Mouse (Mus musculus): ENCODE data around the gene Pclo. TPM values are rescaled to one million over a fixed set of nuclear protein-coding genes. Genes with fewer than 3 reads are reported as not detected.

Pclo gene
- polyA plus RNA-seq, 1 experiment from 2014 or later = 1.7 TPM

DNA sequence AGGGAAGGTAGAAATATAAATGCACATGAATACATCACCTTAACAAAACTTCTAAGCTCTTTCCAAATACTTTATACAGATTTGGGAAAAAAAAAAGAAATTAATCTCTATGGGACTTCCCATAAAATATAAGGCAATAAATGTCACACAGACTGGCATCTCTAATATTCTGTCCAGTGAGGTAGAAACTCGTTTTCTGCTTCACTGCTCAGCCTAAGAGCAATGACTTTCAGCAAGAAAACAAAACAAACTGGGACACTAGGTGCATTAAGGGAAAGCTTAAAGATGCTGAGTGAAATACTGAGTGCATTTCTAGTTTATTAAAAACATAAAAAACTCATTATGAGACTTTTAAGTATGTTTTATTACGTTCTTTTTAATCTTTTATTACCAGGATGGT, 190.7 kb downstream of the Pclo start:
- H3K4me1 ChIP-seq (replicated peaks; ENCODE audit: control insufficient read depth, insufficient read depth, low read length) = no peaks in the 10 kb centered on the region
- H3K4me3 ChIP-seq (ENCODE audit: low read depth, low read length) = no peak overlapping the region
- ATAC-seq (replicated peaks; ENCODE audit: low FRiP score, low TSS enrichment, low read depth) (no peak), DNase-seq (ENCODE audit: low spot score) (no peak)
- H3K9ac ChIP-seq (ENCODE audit: low read length) = no peak overlapping the region
- 57% methylated on average over 2 of the region's 2 CpGs for WGBS
- H3K36me3 ChIP-seq (ENCODE audit: control insufficient read depth, insufficient read depth, low read length) = no peaks in the 10 kb centered on the region
- no peak overlapping the region for H3K4me2 ChIP-seq (ENCODE audit: low read length)
- H3K27me3 ChIP-seq (replicated peaks; ENCODE audit: control insufficient read depth, insufficient read depth, low read length) = no peaks in the 10 kb centered on the region
- H3K27ac ChIP-seq (ENCODE audit: low read depth) = no peak overlapping the region
- no peaks in the 10 kb centered on the region for H3K9me3 ChIP-seq (ENCODE audit: control insufficient read depth, low read length)

DNA sequence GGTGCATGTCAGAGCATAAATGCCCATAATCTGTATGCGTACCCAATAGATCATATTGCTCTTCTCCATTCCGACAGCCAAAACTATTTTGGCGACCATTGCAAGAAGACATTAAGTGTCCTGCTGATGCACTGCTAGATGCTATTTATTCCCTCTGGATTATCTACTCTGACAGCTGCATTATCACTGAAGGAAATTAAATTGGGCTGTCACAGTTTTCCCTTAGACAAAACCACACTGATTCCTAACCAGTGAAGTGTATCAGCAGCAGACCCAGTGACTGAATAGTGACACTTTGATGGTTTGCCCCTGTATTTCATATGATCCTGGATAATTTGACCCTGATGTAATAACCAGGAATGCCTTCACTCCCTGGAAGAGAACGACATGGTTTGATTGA, 192.6 kb downstream of the Pclo start:
- no peak for DNase-seq (ENCODE audit: low spot score)
- 84% methylated on average over 4 of the region's 4 CpGs for WGBS
- no peaks in the 10 kb centered on the region for H3K36me3 ChIP-seq (ENCODE audit: control insufficient read depth, insufficient read depth, low read length)
- H3K4me2 ChIP-seq (ENCODE audit: low read length) = no peak overlapping the region
- H3K27ac ChIP-seq (ENCODE audit: low read depth) = no peak overlapping the region
- no peaks in the 10 kb centered on the region for H3K27me3 ChIP-seq (replicated peaks; ENCODE audit: control insufficient read depth, insufficient read depth, low read length)
- H3K9me3 ChIP-seq (ENCODE audit: control insufficient read depth, low read length) = no peaks in the 10 kb centered on the region
- ATAC-seq (replicated peaks; ENCODE audit: low FRiP score, low TSS enrichment, low read depth) = no peak
- H3K4me1 ChIP-seq (replicated peaks; ENCODE audit: control insufficient read depth, insufficient read depth, low read length) = no peaks in the 10 kb centered on the region
- H3K9ac ChIP-seq (ENCODE audit: low read length) = no peak overlapping the region
- no peak overlapping the region for H3K4me3 ChIP-seq (ENCODE audit: low read depth, low read length)

- Histone ChIP-seq H3K36me3 (ENCODE audit: control insufficient read depth, insufficient read depth, low read length) (no peaks in the 10 kb centered on the region), H3K27me3 (replicated peaks; ENCODE audit: control insufficient read depth, insufficient read depth, low read length) (no peaks in the 10 kb centered on the region), H3K9me3 (ENCODE audit: control insufficient read depth, low read length) (no peaks in the 10 kb centered on the region), H3K4me3 (ENCODE audit: low read depth, low read length) (no peak overlapping the region), H3K4me2 (ENCODE audit: low read length) (no peak overlapping the region), H3K27ac (ENCODE audit: low read depth) (no peak overlapping the region), H3K4me1 (replicated peaks; ENCODE audit: control insufficient read depth, insufficient read depth, low read length) (no peaks in the 10 kb centered on the region), H3K9ac (ENCODE audit: low read length) (no peak overlapping the region)
- ATAC-seq (replicated peaks; ENCODE audit: low FRiP score, low TSS enrichment, low read depth) (no peak), DNase-seq (ENCODE audit: low spot score) (no peak)
- 77% methylated on average over 3 of the region's 3 CpGs for WGBS
These were observed 208.9 kb downstream of the Pclo start for GRCm38 (mm10) chr5:14723576-14723975.

- no peak overlapping the region for H3K9ac ChIP-seq (ENCODE audit: low read length)
- H3K27me3 ChIP-seq (replicated peaks; ENCODE audit: control insufficient read depth, insufficient read depth, low read length) = no peaks in the 10 kb centered on the region
- H3K4me1 ChIP-seq (replicated peaks; ENCODE audit: control insufficient read depth, insufficient read depth, low read length) = no peaks in the 10 kb centered on the region
- no peaks in the 10 kb centered on the region for H3K9me3 ChIP-seq (ENCODE audit: control insufficient read depth, low read length)
- DNase-seq (ENCODE audit: low spot score) (no peak), ATAC-seq (replicated peaks; ENCODE audit: low FRiP score, low TSS enrichment, low read depth) (no peak)
- H3K36me3 ChIP-seq (ENCODE audit: control insufficient read depth, insufficient read depth, low read length) = no peaks in the 10 kb centered on the region
- H3K4me2 ChIP-seq (ENCODE audit: low read length) = no peak overlapping the region
- no peak overlapping the region for H3K27ac ChIP-seq (ENCODE audit: low read depth)
- WGBS = 80% methylated on average over 3 of the region's 3 CpGs
- H3K4me3 ChIP-seq (ENCODE audit: low read depth, low read length) = no peak overlapping the region
These were observed 214.0 kb downstream of the Pclo start for GRCm38 (mm10) chr5:14728676-14729253.

DNA sequence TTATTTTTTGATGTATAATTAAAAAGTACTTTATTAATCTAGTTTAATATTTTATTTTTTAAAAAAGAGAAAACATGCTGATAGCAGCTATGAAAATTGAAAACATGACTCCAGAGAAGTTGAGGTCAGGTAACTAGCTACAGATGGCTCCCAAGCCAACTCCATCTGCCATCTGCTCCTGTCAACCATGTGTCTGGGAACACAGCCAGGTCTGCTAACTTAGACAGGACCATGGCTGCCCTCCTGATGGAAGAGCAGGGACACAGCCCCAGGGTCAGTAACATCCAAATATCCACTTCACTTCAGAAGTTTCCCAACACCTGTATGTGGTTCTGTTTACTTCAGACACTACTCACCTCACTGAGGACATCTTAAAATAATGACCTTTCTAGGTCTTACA, 236.2 kb downstream of the Pclo start:
- ATAC-seq (replicated peaks; ENCODE audit: low FRiP score, low TSS enrichment, low read depth) = no peak
- H3K36me3 ChIP-seq (ENCODE audit: control insufficient read depth, insufficient read depth, low read length) = no peaks in the 10 kb centered on the region
- H3K9me3 ChIP-seq (ENCODE audit: control insufficient read depth, low read length) = no peaks in the 10 kb centered on the region
- H3K27ac ChIP-seq (ENCODE audit: low read depth) = no peak overlapping the region
- no peak overlapping the region for H3K4me2 ChIP-seq (ENCODE audit: low read length)
- H3K4me3 ChIP-seq (ENCODE audit: low read depth, low read length) = no peak overlapping the region
- H3K9ac ChIP-seq (ENCODE audit: low read length) = no peak overlapping the region
- DNase-seq (ENCODE audit: low spot score) = no peak
- no peaks in the 10 kb centered on the region for H3K27me3 ChIP-seq (replicated peaks; ENCODE audit: control insufficient read depth, insufficient read depth, low read length)
- H3K4me1 ChIP-seq (replicated peaks; ENCODE audit: control insufficient read depth, insufficient read depth, low read length) = no peaks in the 10 kb centered on the region

GRCm38 (mm10) chr5:14766686-14767085, 252.0 kb downstream of the Pclo start:
- Histone ChIP-seq H3K4me3 (ENCODE audit: low read depth, low read length) (no peak overlapping the region), H3K36me3 (ENCODE audit: control insufficient read depth, insufficient read depth, low read length) (no peaks in the 10 kb centered on the region), H3K9ac (ENCODE audit: low read length) (no peak overlapping the region), H3K9me3 (ENCODE audit: control insufficient read depth, low read length) (no peaks in the 10 kb centered on the region), H3K4me1 (replicated peaks; ENCODE audit: control insufficient read depth, insufficient read depth, low read length) (no peaks in the 10 kb centered on the region), H3K27ac (ENCODE audit: low read depth) (no peak overlapping the region), H3K4me2 (ENCODE audit: low read length) (no peak overlapping the region), H3K27me3 (replicated peaks; ENCODE audit: control insufficient read depth, insufficient read depth, low read length) (no peaks in the 10 kb centered on the region)
- DNase-seq (ENCODE audit: low spot score) (no peak), ATAC-seq (replicated peaks; ENCODE audit: low FRiP score, low TSS enrichment, low read depth) (no peak)
- WGBS = 88% methylated on average over 11 of the region's 11 CpGs

GRCm38 (mm10) chr5:14782362-14783082, 267.8 kb downstream of the Pclo start:
- H3K4me3 ChIP-seq (ENCODE audit: low read depth, low read length) = no peak overlapping the region
- no peaks in the 10 kb centered on the region for H3K9me3 ChIP-seq (ENCODE audit: control insufficient read depth, low read length)
- ATAC-seq (replicated peaks; ENCODE audit: low FRiP score, low TSS enrichment, low read depth) = no peak
- H3K4me2 ChIP-seq (ENCODE audit: low read length) = no peak overlapping the region
- H3K4me1 ChIP-seq (replicated peaks; ENCODE audit: control insufficient read depth, insufficient read depth, low read length) = no peaks in the 10 kb centered on the region
- WGBS = 53% methylated on average over 1 of the region's 1 CpGs
- H3K27ac ChIP-seq (ENCODE audit: low read depth) = no peak overlapping the region
- no peak overlapping the region for H3K9ac ChIP-seq (ENCODE audit: low read length)
- no peaks in the 10 kb centered on the region for H3K27me3 ChIP-seq (replicated peaks; ENCODE audit: control insufficient read depth, insufficient read depth, low read length)
- no peaks in the 10 kb centered on the region for H3K36me3 ChIP-seq (ENCODE audit: control insufficient read depth, insufficient read depth, low read length)
- DNase-seq (ENCODE audit: low spot score) = no peak

- no peak overlapping the region for H3K27ac ChIP-seq (ENCODE audit: low read depth)
- no peak for ATAC-seq (replicated peaks; ENCODE audit: low FRiP score, low TSS enrichment, low read depth)
- no peak overlapping the region for H3K9ac ChIP-seq (ENCODE audit: low read length)
- H3K4me3 ChIP-seq (ENCODE audit: low read depth, low read length) = no peak overlapping the region
- no peaks in the 10 kb centered on the region for H3K4me1 ChIP-seq (replicated peaks; ENCODE audit: control insufficient read depth, insufficient read depth, low read length)
- no peaks in the 10 kb centered on the region for H3K9me3 ChIP-seq (ENCODE audit: control insufficient read depth, low read length)
- 85% methylated on average over 9 of the region's 9 CpGs for WGBS
- no peaks in the 10 kb centered on the region for H3K36me3 ChIP-seq (ENCODE audit: control insufficient read depth, insufficient read depth, low read length)
- no peak for DNase-seq (ENCODE audit: low spot score)
- no peak overlapping the region for H3K4me2 ChIP-seq (ENCODE audit: low read length)
- H3K27me3 ChIP-seq (replicated peaks; ENCODE audit: control insufficient read depth, insufficient read depth, low read length) = no peaks in the 10 kb centered on the region
These were observed 279.2 kb downstream of the Pclo start for GRCm38 (mm10) chr5:14793891-14794290.

- Histone ChIP-seq H3K36me3 (ENCODE audit: control insufficient read depth, insufficient read depth, low read length) (no peaks in the 10 kb centered on the region), H3K27ac (ENCODE audit: low read depth) (no peak overlapping the region), H3K27me3 (replicated peaks; ENCODE audit: control insufficient read depth, insufficient read depth, low read length) (no peaks in the 10 kb centered on the region), H3K9ac (ENCODE audit: low read length) (no peak overlapping the region), H3K4me2 (ENCODE audit: low read length) (no peak overlapping the region), H3K9me3 (ENCODE audit: control insufficient read depth, low read length) (no peaks in the 10 kb centered on the region), H3K4me3 (ENCODE audit: low read depth, low read length) (no peak overlapping the region), H3K4me1 (replicated peaks; ENCODE audit: control insufficient read depth, insufficient read depth, low read length) (no peaks in the 10 kb centered on the region)
- ATAC-seq (replicated peaks; ENCODE audit: low FRiP score, low TSS enrichment, low read depth) (peak; percentile 76; the same call in 1 of the 2 replicates), DNase-seq (ENCODE audit: low spot score) (peak; percentile 53)
- WGBS = 4% methylated on average over 6 of the region's 6 CpGs
These were observed 292.4 kb downstream of the Pclo start for GRCm38 (mm10) chr5:14807136-14807535.

Measured in intestine, embryonic 14.5 days (tissue).